Mouse (Mus musculus): ENCODE measurements around the gene Mpzl2.

Mpzl2 gene

GRCm38 (mm10) chr9:45085741-45086690 is 46.4 kb downstream of the Mpzl2 start:
- DNase-seq (ENCODE audit: low read depth, low spot score): peak; percentile 99

- DNase-seq (ENCODE audit: low read depth, low spot score): no peak
These were observed 48.4 kb downstream of the Mpzl2 start for GRCm38 (mm10) chr9:45088040-45088439.

GRCm38 (mm10) chr9:45090811-45091210 is 51.2 kb downstream of the Mpzl2 start:
- DNase-seq (ENCODE audit: low read depth, low spot score): no peak

- DNase-seq (ENCODE audit: low read depth, low spot score): no peak
These were observed 53.0 kb downstream of the Mpzl2 start for GRCm38 (mm10) chr9:45092641-45093040.

DNA sequence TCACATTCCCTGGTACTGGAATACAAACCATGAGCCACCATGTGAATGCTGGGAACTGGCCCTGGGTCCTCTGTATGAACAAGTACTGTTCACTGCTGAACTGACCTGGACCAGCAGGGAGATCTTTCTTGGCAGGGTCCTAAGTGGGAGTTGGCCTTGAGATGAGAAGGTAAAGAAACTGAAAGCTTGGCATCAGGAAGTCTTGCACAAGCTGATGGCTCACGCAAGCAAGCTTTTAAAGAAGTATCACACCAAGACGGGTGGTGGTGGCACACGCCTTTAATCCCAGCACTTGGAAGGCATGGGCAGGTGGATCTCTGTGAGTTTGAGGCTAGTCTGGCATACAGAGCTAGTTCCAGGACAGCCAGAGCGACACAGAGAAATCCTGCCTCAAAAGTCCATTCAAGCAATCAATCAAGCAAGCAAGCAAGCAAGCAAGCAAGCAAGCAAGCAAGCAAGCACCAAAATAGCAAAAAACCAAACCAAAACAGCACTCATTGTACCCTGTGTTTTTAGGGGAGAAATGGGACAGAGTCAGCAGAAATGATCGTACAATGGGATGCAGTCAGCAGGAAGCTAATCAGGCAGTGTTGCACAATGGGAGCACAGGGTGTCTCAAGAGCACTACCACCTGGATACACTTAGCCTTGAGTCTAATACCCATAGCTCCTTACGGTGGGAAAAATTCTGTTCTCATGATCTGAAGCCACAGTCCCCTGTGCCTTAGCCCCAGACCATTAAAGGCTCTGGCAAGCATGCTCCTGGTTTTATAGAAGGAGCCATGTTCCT is 55.7 kb downstream of the Mpzl2 start:
- DNase-seq (ENCODE audit: low read depth, low spot score): no peak

- no peak for DNase-seq (ENCODE audit: low read depth, low spot score)
These were observed 58.3 kb downstream of the Mpzl2 start for GRCm38 (mm10) chr9:45097877-45098276.

GRCm38 (mm10) chr9:45098426-45098825 is 58.8 kb downstream of the Mpzl2 start:
- DNase-seq (ENCODE audit: low read depth, low spot score): no peak

DNA sequence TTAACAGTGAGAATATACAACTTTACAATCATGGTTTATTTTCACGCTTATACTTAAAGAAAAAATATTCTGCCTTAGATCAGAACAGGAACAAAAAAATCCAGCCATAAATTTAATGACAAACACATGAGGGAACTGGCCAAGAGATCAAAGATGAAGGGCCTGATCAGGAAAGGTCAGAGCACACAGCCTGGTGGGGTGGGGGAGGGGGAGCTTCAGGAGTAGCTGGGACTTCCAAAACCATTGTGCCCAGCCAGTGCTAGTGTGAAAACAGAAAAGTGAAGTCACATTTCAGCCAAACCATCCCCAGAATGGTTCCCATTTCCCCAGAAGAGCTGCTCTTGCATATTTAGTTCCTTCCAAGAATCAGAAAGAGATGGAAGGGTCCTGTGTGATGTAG is 62.9 kb downstream of the Mpzl2 start:
- no peak for DNase-seq (ENCODE audit: low read depth, low spot score)

DNA sequence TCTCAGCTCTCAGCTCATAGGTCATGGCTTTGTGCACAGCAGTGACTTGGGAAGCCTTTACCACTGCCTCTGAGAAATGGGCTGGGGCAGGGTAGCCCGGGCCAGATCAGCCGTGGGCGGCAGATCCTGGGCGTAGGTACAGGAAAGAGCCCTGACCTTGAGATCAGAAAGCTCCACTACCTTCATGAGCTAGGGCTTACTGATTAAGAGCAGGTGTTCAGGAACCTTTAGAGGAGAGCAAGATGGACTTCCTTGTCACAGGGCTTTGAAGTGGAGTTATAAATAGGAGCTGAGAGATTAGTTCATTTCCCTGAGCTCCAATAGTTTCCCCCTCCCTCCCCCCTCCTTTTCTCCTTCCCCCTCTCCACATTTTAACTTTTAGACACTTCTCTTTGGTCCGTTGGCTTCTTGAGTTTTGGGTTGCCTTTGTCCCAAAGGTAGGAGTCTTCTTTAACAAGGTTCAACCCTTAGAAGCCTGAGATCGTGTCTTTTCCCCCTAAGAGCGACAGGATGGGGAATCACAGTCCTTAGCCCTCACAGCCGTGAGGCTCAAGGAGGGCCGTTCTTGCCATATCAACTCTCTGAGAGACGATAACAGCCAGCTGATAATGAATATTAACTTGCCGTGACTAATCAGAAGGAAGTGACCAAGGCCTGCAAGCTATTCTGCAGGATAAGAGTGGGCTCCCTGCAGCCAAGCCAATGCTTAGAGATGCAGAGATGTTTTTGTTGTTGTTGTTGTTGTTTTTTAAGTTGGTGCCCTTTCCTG is 63.8 kb downstream of the Mpzl2 start:
- no peak for DNase-seq (ENCODE audit: low read depth, low spot score)
